In the genomic region with DNA sequence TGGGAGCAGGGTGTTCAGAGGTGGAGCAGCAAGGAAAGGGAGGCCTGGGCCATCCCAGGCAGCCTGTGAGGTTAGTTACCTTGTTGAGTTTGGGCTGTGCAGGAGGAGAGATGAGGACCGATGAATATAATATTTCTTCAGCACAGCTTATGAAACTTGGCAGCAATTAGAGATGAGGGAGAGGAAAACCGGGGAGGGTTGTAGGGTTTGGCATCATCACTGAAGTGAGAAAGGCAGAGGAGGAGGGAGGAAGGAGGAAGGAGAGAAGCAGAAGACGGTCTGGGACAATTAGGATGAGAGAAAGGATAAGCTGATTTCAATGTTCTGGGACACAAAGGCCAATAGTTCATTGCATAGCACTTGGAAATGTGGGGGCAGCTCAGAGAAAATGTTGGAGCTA, we compare ENCODE assay signal across 24 mouse cellular contexts.
"Had no signal": no experiment of that assay in that cellular context is flagged by ENCODE, and none has a peak within 500 bp of the region (broad histone marks: within the 10 kb centered on the region; RNA-seq: fewer than 3 reads in every experiment).

No protein-coding gene starts in this region.

- H3K36me3 ChIP-seq: heart, embryonic 10.5 days; heart, embryonic 12.5 days; hindbrain, embryonic 13.5 days; hindbrain, embryonic 15.5 days; kidney, embryonic 15.5 days; limb, embryonic 13.5 days; limb, embryonic 15.5 days; liver, embryonic 12.5 days had no signal

- H3K4me1 ChIP-seq: hindbrain, embryonic 13.5 days; hindbrain, embryonic 15.5 days; kidney, embryonic 15.5 days; limb, embryonic 15.5 days; liver, embryonic 12.5 days had no signal

- H3K4me3 ChIP-seq: gastrocnemius, adult 2 months; heart, embryonic 10.5 days; heart, embryonic 12.5 days; hindbrain, embryonic 13.5 days; hindbrain, embryonic 15.5 days; kidney, embryonic 15.5 days; limb, embryonic 13.5 days; limb, embryonic 15.5 days; liver, embryonic 12.5 days had no signal

- H3K4me2 ChIP-seq: heart, embryonic 12.5 days; hindbrain, embryonic 13.5 days; hindbrain, embryonic 15.5 days; kidney, embryonic 15.5 days; limb, embryonic 13.5 days; limb, embryonic 15.5 days; liver, embryonic 12.5 days had no signal

- H3K9ac ChIP-seq: heart, embryonic 12.5 days; hindbrain, embryonic 13.5 days; hindbrain, embryonic 15.5 days; kidney, embryonic 15.5 days; limb, embryonic 13.5 days; limb, embryonic 15.5 days; liver, embryonic 12.5 days; liver, embryonic 14.5 days had no signal

- ATAC-seq: hindbrain, postnatal 0 days; intestine, embryonic 16.5 days; liver, embryonic 12.5 days had no signal

- DNase-seq: gastrocnemius, adult 2 months; gastrocnemius, postnatal 10 days; gastrocnemius, postnatal 36 days; heart, adult 18-20 months; heart, postnatal 10 days; kidney, adult 11 months; kidney, adult 8-10 months; kidney, postnatal 14 days; kidney, postnatal 36 days; layer of hippocampus, adult 9-11 months; layer of hippocampus, postnatal 36 days; left cerebral cortex, postnatal 4 days had no signal

- H3K27ac ChIP-seq: gastrocnemius, adult 2 months; heart, embryonic 10.5 days; hindbrain, embryonic 13.5 days; hindbrain, embryonic 15.5 days; hindbrain, postnatal 0 days; kidney, embryonic 15.5 days; kidney, postnatal 0 days; limb, embryonic 13.5 days; limb, embryonic 15.5 days; liver, embryonic 12.5 days; liver, embryonic 14.5 days had no signal

- H3K9me3 ChIP-seq: heart, embryonic 10.5 days; heart, embryonic 12.5 days; hindbrain, embryonic 13.5 days; hindbrain, embryonic 15.5 days; kidney, embryonic 15.5 days; limb, embryonic 13.5 days; limb, embryonic 15.5 days; liver, embryonic 12.5 days had no signal

- H3K27me3 ChIP-seq: heart, embryonic 12.5 days; hindbrain, embryonic 13.5 days; hindbrain, embryonic 15.5 days; kidney, embryonic 15.5 days; limb, embryonic 13.5 days; limb, embryonic 15.5 days; liver, embryonic 12.5 days had no signal
